Mouse (Mus musculus): ENCODE results near the gene Lix1l. TPM values are rescaled to one million over a fixed set of nuclear protein-coding genes. Genes with fewer than 3 reads are reported as not detected.

The Lix1l gene
- polyA plus RNA-seq, 1 experiment from 2014 or later, result 6.7 TPM

GRCm38 (mm10) chr3:96593374-96593773, 7.6 kb upstream of the Lix1l start:
- no peak for ATAC-seq (replicated peaks; ENCODE audit: low FRiP score, low TSS enrichment, low read depth)
- WGBS, result under 1% methylated on average over 10 of the region's 10 CpGs

GRCm38 (mm10) chr3:96593790-96594560, 7.0 kb upstream of the Lix1l start, which contains the start of gene Polr3gl:
Gene Polr3gl, minus strand, starts transcription at chr3:96594181.
- DNase-seq (ENCODE audit: low spot score) (peak; percentile 95), ATAC-seq (replicated peaks; ENCODE audit: low FRiP score, low TSS enrichment, low read depth) (peak; percentile 83)
- peak within 1 kb of the TSS; percentile 75 for H3K4me2 ChIP-seq (ENCODE audit: low read length)
- no peaks in the 10 kb centered on the region for H3K9me3 ChIP-seq (ENCODE audit: control insufficient read depth, low read length)
- H3K4me1 ChIP-seq (replicated peaks; ENCODE audit: control insufficient read depth, insufficient read depth, low read length), result peaks cover 30% of the 10 kb centered on the region
- no peaks in the 10 kb centered on the region for H3K36me3 ChIP-seq (ENCODE audit: control insufficient read depth, insufficient read depth, low read length)
- peaks cover 18% of the 10 kb centered on the region; the same call in 1 of the 2 replicates for H3K27me3 ChIP-seq (replicated peaks; ENCODE audit: control insufficient read depth, insufficient read depth, low read length)
- peak within 1 kb of the TSS; percentile 80 for H3K27ac ChIP-seq (ENCODE audit: low read depth)
- under 1% methylated on average over 38 of the region's 38 CpGs for WGBS
- peak within 1 kb of the TSS; percentile 68 for H3K4me3 ChIP-seq (ENCODE audit: low read depth, low read length)
- peak within 1 kb of the TSS; percentile 72 for H3K9ac ChIP-seq (ENCODE audit: low read length)

More at GRCm38 (mm10) chr3:96593374-96593773, 7.6 kb upstream of the Lix1l start:
- H3K36me3 ChIP-seq (ENCODE audit: control insufficient read depth, insufficient read depth, low read length), result no peaks in the 10 kb centered on the region
- H3K9me3 ChIP-seq (ENCODE audit: control insufficient read depth, low read length), result no peaks in the 10 kb centered on the region
- DNase-seq (ENCODE audit: low spot score), result no peak
- H3K4me1 ChIP-seq (replicated peaks; ENCODE audit: control insufficient read depth, insufficient read depth, low read length), result peaks cover 28% of the 10 kb centered on the region
- H3K4me3 ChIP-seq (ENCODE audit: low read depth, low read length), result peak overlapping the region; percentile 68
- H3K27me3 ChIP-seq (replicated peaks; ENCODE audit: control insufficient read depth, insufficient read depth, low read length), result peaks cover 14% of the 10 kb centered on the region; the same call in 1 of the 2 replicates
- H3K4me2 ChIP-seq (ENCODE audit: low read length), result peak overlapping the region; percentile 75
- H3K9ac ChIP-seq (ENCODE audit: low read length), result peak overlapping the region; percentile 72
- H3K27ac ChIP-seq (ENCODE audit: low read depth), result peak overlapping the region; percentile 47; the same call in 1 of the 2 replicates

- Histone ChIP-seq H3K27ac (ENCODE audit: low read depth) (no peak overlapping the region), H3K4me1 (replicated peaks; ENCODE audit: control insufficient read depth, insufficient read depth, low read length) (peaks cover 30% of the 10 kb centered on the region), H3K9ac (ENCODE audit: low read length) (no peak overlapping the region), H3K36me3 (ENCODE audit: control insufficient read depth, insufficient read depth, low read length) (no peaks in the 10 kb centered on the region), H3K27me3 (replicated peaks; ENCODE audit: control insufficient read depth, insufficient read depth, low read length) (peaks cover 24% of the 10 kb centered on the region; the same call in 1 of the 2 replicates), H3K4me3 (ENCODE audit: low read depth, low read length) (no peak overlapping the region), H3K9me3 (ENCODE audit: control insufficient read depth, low read length) (no peaks in the 10 kb centered on the region), H3K4me2 (ENCODE audit: low read length) (no peak overlapping the region)
- no peak for ATAC-seq (replicated peaks; ENCODE audit: low FRiP score, low TSS enrichment, low read depth)
- WGBS, result 79% methylated on average over 5 of the region's 5 CpGs
- no peak for DNase-seq (ENCODE audit: low spot score)
Measured at GRCm38 (mm10) chr3:96594851-96595250, 6.1 kb upstream of the Lix1l start.

DNA sequence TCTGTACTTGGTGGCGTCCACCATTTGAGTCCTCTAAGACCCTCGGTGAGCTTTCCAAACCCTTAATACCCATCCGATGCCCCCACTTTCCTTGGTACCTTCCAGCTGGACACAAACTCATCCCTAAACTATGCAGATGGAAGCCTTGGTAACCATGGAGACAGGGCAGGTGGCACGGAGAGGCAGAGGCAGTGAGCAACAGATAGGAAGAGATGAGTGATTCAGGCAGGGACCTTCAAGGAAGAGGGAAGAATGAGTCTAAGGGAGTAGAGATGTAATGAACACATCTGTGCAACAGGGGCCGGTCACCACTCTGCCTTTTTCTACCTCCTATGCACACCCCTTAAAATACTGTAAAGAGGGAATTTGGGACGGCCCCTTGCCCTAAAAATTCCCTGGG, 5.3 kb upstream of the Lix1l start:
- Histone ChIP-seq H3K9me3 (ENCODE audit: control insufficient read depth, low read length) (no peaks in the 10 kb centered on the region), H3K4me2 (ENCODE audit: low read length) (peak overlapping the region; percentile 96), H3K4me3 (ENCODE audit: low read depth, low read length) (peak overlapping the region; percentile 48; the same call in 1 of the 2 replicates), H3K9ac (ENCODE audit: low read length) (no peak overlapping the region), H3K36me3 (ENCODE audit: control insufficient read depth, insufficient read depth, low read length) (no peaks in the 10 kb centered on the region), H3K27me3 (replicated peaks; ENCODE audit: control insufficient read depth, insufficient read depth, low read length) (peaks cover 24% of the 10 kb centered on the region; the same call in 1 of the 2 replicates), H3K4me1 (replicated peaks; ENCODE audit: control insufficient read depth, insufficient read depth, low read length) (peaks cover 37% of the 10 kb centered on the region), H3K27ac (ENCODE audit: low read depth) (no peak overlapping the region)
- ATAC-seq (replicated peaks; ENCODE audit: low FRiP score, low TSS enrichment, low read depth) (no peak), DNase-seq (ENCODE audit: low spot score) (no peak)
- 25% methylated on average over 6 of the region's 6 CpGs for WGBS

- 1% methylated on average over 19 of the region's 23 CpGs for WGBS
- Histone ChIP-seq H3K27me3 (replicated peaks; ENCODE audit: control insufficient read depth, insufficient read depth, low read length) (peaks cover 24% of the 10 kb centered on the region; the same call in 1 of the 2 replicates), H3K27ac (ENCODE audit: low read depth) (peak within 1 kb of the TSS; percentile 47; the same call in 1 of the 2 replicates), H3K4me1 (replicated peaks; ENCODE audit: control insufficient read depth, insufficient read depth, low read length) (peaks cover 37% of the 10 kb centered on the region), H3K9me3 (ENCODE audit: control insufficient read depth, low read length) (no peaks in the 10 kb centered on the region), H3K4me3 (ENCODE audit: low read depth, low read length) (peak within 1 kb of the TSS; percentile 48), H3K4me2 (ENCODE audit: low read length) (peak within 1 kb of the TSS; percentile 96), H3K36me3 (ENCODE audit: control insufficient read depth, insufficient read depth, low read length) (no peaks in the 10 kb centered on the region), H3K9ac (ENCODE audit: low read length) (peak within 1 kb of the TSS; percentile 50)
- DNase-seq (ENCODE audit: low spot score) (no peak), ATAC-seq (replicated peaks; ENCODE audit: low FRiP score, low TSS enrichment, low read depth) (no peak)
Measured at GRCm38 (mm10) chr3:96596228-96596707, 4.7 kb upstream of the Lix1l start, which contains the start of gene Ankrd34a. Gene Ankrd34a, plus strand, starts transcription at chr3:96596636.

- peaks cover 37% of the 10 kb centered on the region for H3K4me1 ChIP-seq (replicated peaks; ENCODE audit: control insufficient read depth, insufficient read depth, low read length)
- ATAC-seq (replicated peaks; ENCODE audit: low FRiP score, low TSS enrichment, low read depth) (no peak), DNase-seq (ENCODE audit: low spot score) (no peak)
Measured at GRCm38 (mm10) chr3:96596855-96597254, 4.1 kb upstream of the Lix1l start.

GRCm38 (mm10) chr3:96597435-96597891, 3.5 kb upstream of the Lix1l start:
- Histone ChIP-seq H3K9me3 (ENCODE audit: control insufficient read depth, low read length) (no peaks in the 10 kb centered on the region), H3K27ac (ENCODE audit: low read depth) (peak overlapping the region; percentile 47), H3K4me3 (ENCODE audit: low read depth, low read length) (peak overlapping the region; percentile 48), H3K9ac (ENCODE audit: low read length) (peak overlapping the region; percentile 50), H3K27me3 (replicated peaks; ENCODE audit: control insufficient read depth, insufficient read depth, low read length) (peaks cover 24% of the 10 kb centered on the region; the same call in 1 of the 2 replicates), H3K4me1 (replicated peaks; ENCODE audit: control insufficient read depth, insufficient read depth, low read length) (peaks cover 35% of the 10 kb centered on the region), H3K36me3 (ENCODE audit: control insufficient read depth, insufficient read depth, low read length) (no peaks in the 10 kb centered on the region), H3K4me2 (ENCODE audit: low read length) (peak overlapping the region; percentile 96)
- ATAC-seq (replicated peaks; ENCODE audit: low FRiP score, low TSS enrichment, low read depth), result no peak
- WGBS, result under 1% methylated on average over 40 of the region's 40 CpGs
- DNase-seq (ENCODE audit: low spot score), result peak; percentile 78

More at GRCm38 (mm10) chr3:96596855-96597254, 4.1 kb upstream of the Lix1l start:
- 2% methylated on average over 11 of the region's 12 CpGs for WGBS
- peaks cover 24% of the 10 kb centered on the region; the same call in 1 of the 2 replicates for H3K27me3 ChIP-seq (replicated peaks; ENCODE audit: control insufficient read depth, insufficient read depth, low read length)
- peak overlapping the region; percentile 50 for H3K9ac ChIP-seq (ENCODE audit: low read length)
- no peaks in the 10 kb centered on the region for H3K9me3 ChIP-seq (ENCODE audit: control insufficient read depth, low read length)
- peak overlapping the region; percentile 96 for H3K4me2 ChIP-seq (ENCODE audit: low read length)
- no peak overlapping the region for H3K27ac ChIP-seq (ENCODE audit: low read depth)
- H3K4me3 ChIP-seq (ENCODE audit: low read depth, low read length), result peak overlapping the region; percentile 48
- H3K36me3 ChIP-seq (ENCODE audit: control insufficient read depth, insufficient read depth, low read length), result no peaks in the 10 kb centered on the region

DNA sequence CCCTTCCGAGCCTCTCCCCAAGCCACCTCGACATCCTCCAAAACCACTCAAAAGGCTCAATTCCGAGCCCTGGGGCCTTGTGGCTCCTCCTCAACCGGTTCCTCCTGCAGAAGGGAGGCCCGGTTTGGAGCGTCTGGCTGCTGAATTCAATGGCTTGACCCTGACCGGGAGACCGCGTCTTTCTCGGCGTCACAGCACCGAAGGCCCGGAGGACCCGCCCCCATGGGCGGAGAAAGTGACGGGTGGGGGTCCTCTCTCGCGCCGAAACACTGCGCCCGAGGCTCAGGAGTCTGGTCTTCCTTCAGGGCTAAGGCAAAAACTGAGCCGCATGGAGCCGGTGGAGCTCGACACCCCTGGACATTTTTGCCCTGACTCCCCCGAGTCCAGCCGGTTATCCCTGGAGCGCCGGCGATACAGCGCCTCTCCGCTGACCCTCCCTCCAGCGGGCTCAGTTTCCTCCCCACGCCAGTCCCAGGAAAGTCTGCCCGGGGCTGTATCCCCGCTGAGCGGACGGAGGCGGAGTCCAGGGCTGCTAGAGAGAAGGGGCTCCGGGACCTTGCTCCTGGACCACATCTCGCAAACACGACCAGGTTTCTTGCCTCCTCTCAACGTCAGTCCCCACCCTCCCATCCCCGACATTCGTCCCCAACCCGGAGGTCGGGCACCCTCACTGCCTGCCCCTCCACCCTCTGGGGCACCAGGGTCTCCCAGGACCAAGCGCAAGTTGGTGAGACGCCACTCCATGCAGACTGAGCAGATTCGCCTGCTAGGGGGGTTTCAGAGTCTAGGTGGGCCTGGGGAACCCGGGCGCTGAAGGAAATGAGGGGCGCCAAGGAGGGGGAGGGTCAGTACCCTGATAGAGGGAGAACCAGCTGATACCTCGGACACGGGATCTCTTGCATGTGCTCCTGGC, 2.5 kb upstream of the Lix1l start:
- Histone ChIP-seq H3K4me1 (replicated peaks; ENCODE audit: control insufficient read depth, insufficient read depth, low read length) (peaks cover 34% of the 10 kb centered on the region), H3K27ac (ENCODE audit: low read depth) (peak overlapping the region; percentile 47), H3K9me3 (ENCODE audit: control insufficient read depth, low read length) (no peaks in the 10 kb centered on the region), H3K4me2 (ENCODE audit: low read length) (peak overlapping the region; percentile 96), H3K9ac (ENCODE audit: low read length) (peak overlapping the region; percentile 50), H3K4me3 (ENCODE audit: low read depth, low read length) (peak overlapping the region; percentile 48), H3K27me3 (replicated peaks; ENCODE audit: control insufficient read depth, insufficient read depth, low read length) (peaks cover 24% of the 10 kb centered on the region; the same call in 1 of the 2 replicates), H3K36me3 (ENCODE audit: control insufficient read depth, insufficient read depth, low read length) (0 out of 2 replicates have a peak, but pooled peaks cover under 1% of the 10 kb centered on the region)
- DNase-seq (ENCODE audit: low spot score) (peak; percentile 82), ATAC-seq (replicated peaks; ENCODE audit: low FRiP score, low TSS enrichment, low read depth) (no peak)
- 1% methylated on average over 54 of the region's 54 CpGs for WGBS

Data from intestine, embryonic 14.5 days (tissue).